Mouse (Mus musculus): Measurements from ENCODE around the gene Kif5c.

- TF ChIP-seq POLR2A (IDR thresholded peaks at IDR 0.05; ENCODE audit: low read depth, low read length), result no peak
- no peak for TF ChIP-seq CTCF (IDR thresholded peaks at IDR 0.05; ENCODE audit: borderline replicate concordance, insufficient read depth, low read length)
These were observed 41.4 kb downstream of the Kif5c start for GRCm38 (mm10) chr2:49660375-49660923.
